Mouse (Mus musculus) kidney, postnatal 14 days (tissue): ENCODE measurements around the gene Piwil4.

Experiments used
- DNase-seq: peaks from one replicate; pipeline ENCODE4 v3.0.0; 2022; ENCODE audit warnings: mixed read lengths

The Piwil4 gene

GRCm38 (mm10) chr9:14740151-14740924 is at the start of gene Piwil4:
TSS of gene Piwil4 (minus strand) at chr9:14740733.
- DNase-seq, result no peak

GRCm38 (mm10) chr9:14787356-14787755 is 46.8 kb upstream of the Piwil4 start:
- no peak for DNase-seq

GRCm38 (mm10) chr9:14784039-14785002 is 43.8 kb upstream of the Piwil4 start, which contains the start of the genes Mre11a and Ankrd49:
TSS of gene Mre11a (plus strand) at chr9:14784654.
TSS of gene Ankrd49 (minus strand) at chr9:14784856.
- DNase-seq, result peak; percentile 96

- no peak for DNase-seq
Observed at GRCm38 (mm10) chr9:14778341-14778740, 37.8 kb upstream of the Piwil4 start.

GRCm38 (mm10) chr9:14773813-14774212 is 33.3 kb upstream of the Piwil4 start:
- no peak for DNase-seq

GRCm38 (mm10) chr9:14772074-14772473 is 31.5 kb upstream of the Piwil4 start:
- no peak for DNase-seq

- DNase-seq, result no peak
Observed at GRCm38 (mm10) chr9:14770803-14771471, 30.4 kb upstream of the Piwil4 start, which contains the start of gene 1700012B09Rik. TSS of gene 1700012B09Rik (minus strand) at chr9:14771030.

GRCm38 (mm10) chr9:14769811-14770210 is 29.3 kb upstream of the Piwil4 start:
- no peak for DNase-seq

GRCm38 (mm10) chr9:14764765-14765164 is 24.2 kb upstream of the Piwil4 start:
- peak; percentile 52 for DNase-seq

GRCm38 (mm10) chr9:14759261-14759660 is 18.7 kb upstream of the Piwil4 start:
- no peak for DNase-seq

GRCm38 (mm10) chr9:14758590-14758989 is 18.1 kb upstream of the Piwil4 start:
- DNase-seq, result no peak

GRCm38 (mm10) chr9:14754469-14754868 is 13.9 kb upstream of the Piwil4 start:
- no peak for DNase-seq

- DNase-seq, result no peak
Observed at GRCm38 (mm10) chr9:14753947-14754346, 13.4 kb upstream of the Piwil4 start.

GRCm38 (mm10) chr9:14752001-14752522 is 11.5 kb upstream of the Piwil4 start, which contains the start of gene Fut4:
TSS of gene Fut4 (minus strand) at chr9:14752393.
- DNase-seq, result peak; percentile 85

- peak; percentile 17 for DNase-seq
Observed at GRCm38 (mm10) chr9:14751503-14752000, 11.0 kb upstream of the Piwil4 start.

GRCm38 (mm10) chr9:14750901-14751502 is 10.5 kb upstream of the Piwil4 start:
- no peak for DNase-seq

- no peak for DNase-seq
Observed at GRCm38 (mm10) chr9:14739498-14740150, 909 bp downstream of the Piwil4 start.

GRCm38 (mm10) chr9:14730941-14731541 is 9.5 kb downstream of the Piwil4 start:
- DNase-seq, result peak; percentile 59

- no peak for DNase-seq
Observed at GRCm38 (mm10) chr9:14728365-14728764, 12.2 kb downstream of the Piwil4 start.

- no peak for DNase-seq
Observed at GRCm38 (mm10) chr9:14726629-14727028, 13.9 kb downstream of the Piwil4 start.

- DNase-seq, result no peak
Observed at GRCm38 (mm10) chr9:14726005-14726404, 14.5 kb downstream of the Piwil4 start.
